Mouse (Mus musculus): ENCODE data around the gene Sft2d2.

The Sft2d2 gene

GRCm38 (mm10) chr1:165191611-165192010, 2.6 kb downstream of the Sft2d2 start:
- in situ Hi-C loops (cut with MboI, MseI), result loop anchor here (10.0 kb wide), 1 partner anchor 613 kb away; no protein-coding TSS in a partner anchor

DNA sequence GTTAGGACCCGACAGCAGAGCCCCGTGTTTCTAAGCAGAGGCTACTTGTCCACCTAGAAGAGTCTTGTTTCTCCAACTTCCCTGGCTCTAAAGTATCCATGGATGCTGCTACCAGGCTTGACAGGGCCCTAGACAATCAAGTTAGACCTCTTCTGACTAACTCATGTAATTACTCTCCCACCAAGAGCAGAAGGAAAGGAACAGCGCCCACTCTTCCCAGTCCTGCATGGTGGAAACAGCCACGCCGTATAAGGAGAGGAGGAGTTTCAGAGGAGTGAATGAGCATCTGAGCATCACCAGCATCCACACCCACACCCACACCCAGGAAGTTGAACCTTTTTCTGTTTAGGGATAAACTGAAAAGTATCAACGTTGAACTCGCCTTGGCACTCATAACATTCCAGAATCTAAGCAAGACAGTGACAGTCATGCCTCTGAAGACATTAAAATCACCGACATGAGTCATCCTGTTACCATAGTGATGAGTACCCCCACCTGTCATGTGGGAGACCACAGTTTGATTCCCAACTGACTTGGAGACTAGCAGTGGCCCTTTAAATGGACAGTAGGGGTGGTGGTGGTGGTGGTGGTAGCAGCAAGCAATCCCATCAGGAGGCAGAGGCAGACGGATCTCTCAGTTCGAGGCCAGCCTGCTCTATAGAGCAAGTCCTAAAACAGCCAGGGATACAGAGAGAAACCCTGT, 3.5 kb downstream of the Sft2d2 start:
- in situ Hi-C loops (cut with MboI, MseI), result loop anchor here (10.0 kb wide), 1 partner anchor 614 kb away; no protein-coding TSS in a partner anchor

DNA sequence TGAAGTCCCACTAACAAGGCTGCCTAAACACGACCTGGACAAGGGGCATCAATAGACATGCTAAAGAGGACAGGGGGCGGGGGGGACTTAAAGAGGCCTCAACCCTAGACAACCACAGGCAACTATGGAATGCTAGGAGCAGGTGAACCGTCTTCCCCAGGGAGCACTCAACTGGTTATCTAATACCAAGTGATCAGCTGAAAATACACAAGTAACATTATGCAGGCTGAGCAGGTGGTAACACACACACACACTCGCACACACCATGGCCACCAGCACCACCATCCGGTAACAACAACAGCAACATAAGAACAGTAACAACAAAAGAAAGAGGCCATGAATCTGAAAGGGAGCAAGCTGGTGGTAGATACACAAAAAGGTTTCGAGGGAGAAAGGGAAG, 4.2 kb downstream of the Sft2d2 start:
- in situ Hi-C loops (cut with MboI, MseI), result loop anchor here (10.0 kb wide), 1 partner anchor 615 kb away; no protein-coding TSS in a partner anchor

DNA sequence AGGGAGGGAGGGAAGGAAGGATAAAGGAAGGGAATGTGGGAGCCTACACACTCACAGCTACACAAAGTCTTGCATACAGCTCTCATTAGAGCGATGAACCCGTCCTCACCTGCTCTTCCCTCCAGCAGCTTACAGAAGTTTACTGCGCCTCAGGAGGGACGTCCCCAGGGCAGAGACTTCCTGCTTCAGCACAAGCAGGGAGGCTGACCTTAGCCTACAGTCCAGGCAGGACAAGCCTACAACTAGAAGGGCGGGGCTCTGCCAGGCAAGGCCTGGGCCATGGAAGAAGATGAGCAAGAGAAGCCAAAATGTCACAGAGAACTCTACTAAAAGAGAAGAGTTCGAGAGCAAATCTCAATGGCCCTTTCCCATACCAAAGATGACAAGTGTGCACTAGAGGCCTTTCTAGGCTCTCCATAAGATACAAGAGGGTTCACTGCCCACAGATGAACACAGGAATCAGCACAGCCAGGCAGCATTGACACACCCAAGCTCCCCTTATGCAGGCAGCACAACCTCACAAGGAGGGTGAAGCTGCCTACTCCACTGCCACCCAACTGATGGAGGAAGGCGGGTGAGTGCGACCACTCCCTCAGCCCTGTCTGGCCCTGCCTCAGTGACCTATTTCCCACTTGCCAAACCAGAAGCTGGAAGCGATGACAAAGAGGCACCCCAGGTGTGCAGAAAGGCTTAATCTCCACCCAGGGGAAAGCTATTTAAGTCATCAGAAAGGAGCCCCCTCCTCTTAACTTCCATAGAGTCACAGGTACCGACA, 5.2 kb downstream of the Sft2d2 start:
- in situ Hi-C loops (cut with MboI, MseI), result no loop called here

DNA sequence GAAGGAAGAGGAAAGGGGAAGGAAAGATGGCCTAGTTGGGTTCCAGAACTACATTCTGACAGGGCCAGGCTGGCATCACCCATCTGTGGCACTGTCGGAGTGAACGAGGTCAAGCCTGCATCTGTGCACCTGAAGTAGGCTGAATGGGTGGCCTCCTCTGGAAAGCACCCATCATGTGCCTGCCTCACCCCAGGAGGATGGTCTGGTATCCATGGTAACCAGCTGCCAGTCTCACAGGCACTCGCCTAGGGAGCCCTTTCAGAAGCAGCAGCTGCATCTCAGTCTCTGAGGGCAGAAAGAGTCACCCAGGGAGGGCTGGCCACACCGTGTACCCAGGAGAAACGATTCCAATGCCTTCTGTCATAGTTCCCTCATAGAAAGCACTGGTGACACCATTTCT, 6.9 kb downstream of the Sft2d2 start:
- in situ Hi-C loops (cut with MboI, MseI), result no loop called here

DNA sequence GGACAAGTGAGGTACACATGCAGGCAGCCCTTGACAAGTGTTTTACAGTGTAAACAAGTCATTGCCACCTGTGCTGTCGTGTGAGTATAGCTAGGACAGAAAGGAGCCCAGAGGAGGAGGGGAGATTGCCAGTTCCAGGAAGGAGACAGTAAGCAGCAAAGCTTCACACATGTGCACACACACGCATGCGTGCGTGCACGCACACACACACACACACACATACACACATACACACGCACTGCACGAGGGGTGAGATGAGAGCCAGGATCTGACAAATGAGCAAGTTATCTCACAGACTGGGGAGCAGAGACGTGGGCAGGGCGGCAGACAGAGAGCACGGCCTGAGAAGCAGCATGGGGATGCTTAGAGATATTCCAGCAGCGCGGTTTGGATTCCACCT, 7.7 kb downstream of the Sft2d2 start:
- in situ Hi-C loops (cut with MboI, MseI), result no loop called here

DNA sequence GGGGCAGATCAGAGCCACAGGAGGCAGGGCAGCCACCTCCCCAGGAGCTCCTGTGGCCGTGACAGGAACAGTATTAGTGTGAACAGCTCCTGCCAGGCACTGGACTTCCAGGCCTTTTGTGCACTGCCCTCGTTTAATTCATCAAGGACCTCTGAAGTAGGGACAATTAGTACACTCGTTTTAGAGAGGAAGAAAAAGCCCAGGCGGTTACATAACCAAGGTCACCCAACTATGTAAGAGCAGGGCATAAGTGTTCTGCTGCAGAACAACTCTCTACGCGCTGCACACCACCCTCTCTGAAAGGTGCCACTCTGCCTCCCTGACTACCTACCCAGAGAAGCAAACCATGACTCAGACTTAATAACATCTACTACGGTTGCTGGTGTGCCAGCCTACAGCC, 9.1 kb downstream of the Sft2d2 start:
- in situ Hi-C loops (cut with MboI, MseI), result no loop called here

DNA sequence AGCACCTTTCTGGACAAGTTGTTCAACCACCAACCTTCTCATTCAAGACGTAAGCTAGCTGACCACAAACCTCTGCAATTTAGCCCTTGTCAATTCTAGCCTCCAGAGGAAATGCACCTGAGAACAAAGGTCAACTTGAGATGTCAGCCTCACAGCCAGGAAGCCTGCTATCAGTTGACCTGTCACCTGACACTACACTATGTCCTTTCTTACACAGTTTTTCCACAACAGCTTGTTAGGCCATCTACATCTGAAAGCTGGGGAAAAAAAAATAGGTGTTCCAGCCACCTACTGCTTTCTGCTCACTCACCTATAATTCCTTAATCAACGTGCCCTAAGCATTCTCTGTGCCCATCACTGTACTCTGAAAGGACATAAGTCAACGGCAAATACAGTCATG, 10.1 kb downstream of the Sft2d2 start:
- in situ Hi-C loops (cut with MboI, MseI), result no loop called here

DNA sequence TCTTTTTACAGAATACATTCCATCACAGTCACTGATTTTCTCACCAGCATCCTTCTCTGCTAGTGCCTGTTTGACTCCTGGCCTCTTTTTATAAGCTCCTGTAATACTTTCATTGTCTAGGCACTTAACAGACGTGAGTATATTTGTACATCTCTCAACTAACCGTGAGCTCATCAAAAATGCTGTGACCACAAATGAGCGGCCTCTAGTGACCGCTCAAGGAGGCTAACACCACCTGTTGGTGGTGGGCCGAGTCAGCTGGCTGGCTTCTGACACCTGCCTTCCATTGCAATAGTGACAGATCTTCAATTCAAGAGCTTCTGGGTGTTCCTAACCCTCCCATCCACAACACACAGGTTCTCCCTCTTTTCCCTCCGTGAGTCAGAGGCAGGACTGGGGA, 10.8 kb downstream of the Sft2d2 start:
- in situ Hi-C loops (cut with MboI, MseI), result no loop called here

DNA sequence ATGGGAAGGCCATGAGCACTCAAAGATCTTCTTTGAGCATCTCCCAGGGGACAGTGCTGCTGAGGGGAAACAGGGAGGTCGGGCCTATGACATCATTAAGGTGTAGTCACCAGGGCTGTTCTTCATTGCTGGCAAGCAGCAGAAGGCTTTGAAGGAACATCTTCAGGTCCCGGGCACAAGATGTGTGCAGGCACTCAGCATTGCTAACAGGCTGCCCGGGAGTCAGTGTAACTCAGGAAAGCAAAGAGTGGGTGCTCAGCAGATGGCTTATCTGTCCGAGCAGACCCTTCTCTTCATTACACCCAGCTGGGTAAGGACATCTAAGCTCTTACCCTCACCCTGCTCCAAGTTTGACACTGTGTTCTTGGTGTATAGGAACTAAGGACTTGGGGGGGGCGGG, 14.9 kb downstream of the Sft2d2 start:
- in situ Hi-C loops (cut with MboI, MseI), result no loop called here

DNA sequence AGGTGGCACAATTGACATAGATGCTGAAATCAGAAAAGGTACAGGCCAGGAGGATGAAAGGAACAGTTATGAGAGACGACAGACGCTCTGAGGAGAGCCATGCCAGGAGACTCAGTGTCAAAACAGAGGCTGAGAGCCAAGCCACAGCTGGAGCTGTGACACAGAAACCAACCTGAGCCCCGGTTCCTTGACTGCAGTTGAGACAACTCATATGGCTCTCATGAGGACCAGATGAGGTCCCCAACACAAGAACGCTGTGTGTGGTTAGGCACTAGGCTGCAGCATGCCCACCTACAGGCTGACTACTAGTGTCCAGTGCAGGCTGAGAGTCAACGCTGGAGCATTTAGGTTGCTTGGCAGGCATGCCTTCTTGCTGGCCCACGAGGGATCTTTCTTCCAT, 16.2 kb downstream of the Sft2d2 start:
- in situ Hi-C loops (cut with MboI, MseI), result no loop called here

- in situ Hi-C loops (cut with MboI, MseI), result no loop called here
Observed at GRCm38 (mm10) chr1:165174059-165174616, 20.1 kb downstream of the Sft2d2 start.

DNA sequence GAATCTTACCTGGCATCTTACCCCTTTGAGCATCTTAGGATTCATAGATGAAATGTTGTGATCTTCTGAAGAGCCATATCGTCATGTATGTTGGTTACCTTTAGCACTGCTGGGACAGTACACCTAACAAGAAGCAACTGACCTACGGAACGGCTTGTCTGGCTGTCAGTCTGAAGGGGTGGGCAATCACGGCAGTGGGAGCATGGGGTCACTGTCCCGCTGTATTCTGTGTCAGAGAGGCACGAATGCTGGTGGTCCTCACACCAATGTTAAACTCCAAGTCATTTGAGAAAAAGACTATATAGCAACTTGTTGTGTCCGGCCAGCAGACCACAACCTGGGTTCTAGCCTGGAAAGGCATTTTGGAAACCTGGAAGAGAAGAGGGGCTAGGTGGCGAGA, 23.0 kb downstream of the Sft2d2 start:
- in situ Hi-C loops (cut with MboI, MseI), result no loop called here

DNA sequence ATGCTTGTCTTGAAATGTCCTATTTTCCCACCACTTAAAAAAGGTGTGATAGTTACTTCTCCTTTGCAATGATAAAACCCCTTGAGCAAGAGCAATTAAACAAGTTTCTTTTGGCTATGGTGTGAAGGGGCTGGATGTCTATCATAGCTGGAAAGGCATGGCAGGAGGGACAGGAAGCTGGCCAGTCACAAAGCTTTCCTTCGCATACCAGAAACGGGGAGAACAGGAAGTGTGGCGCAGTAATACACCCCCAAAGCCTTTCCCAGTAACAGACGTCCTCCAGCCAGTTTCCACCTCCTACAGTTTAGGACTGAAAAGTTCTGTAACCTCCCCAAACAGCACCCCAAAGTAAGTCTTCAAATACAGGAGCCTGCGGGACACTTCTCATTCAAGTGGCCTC, 24.1 kb downstream of the Sft2d2 start:
- in situ Hi-C loops (cut with MboI, MseI), result no loop called here

GRCm38 (mm10) chr1:165169462-165169861, 24.8 kb downstream of the Sft2d2 start:
- in situ Hi-C loops (cut with MboI, MseI), result no loop called here

DNA sequence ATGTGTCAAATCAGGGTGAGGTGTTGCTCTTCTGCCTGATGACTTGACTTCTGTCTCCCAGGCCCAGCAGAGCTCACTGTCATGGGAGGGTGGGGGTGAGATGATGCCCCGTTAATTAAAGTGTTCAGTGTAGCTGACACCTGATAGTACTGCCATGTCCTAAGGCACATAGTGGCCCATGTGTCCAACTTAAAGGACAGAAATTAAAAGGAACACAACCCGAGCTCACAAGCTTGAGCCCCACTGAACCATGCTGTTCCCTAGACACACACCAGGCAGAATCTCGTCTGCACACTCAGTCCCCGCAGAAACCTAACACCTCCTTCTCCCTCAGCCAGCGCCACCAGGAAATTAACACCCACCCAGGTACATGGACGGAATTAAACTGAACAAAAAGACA, 29.3 kb downstream of the Sft2d2 start:
- in situ Hi-C loops (cut with MboI, MseI), result no loop called here

GRCm38 (mm10) chr1:165160723-165161405, 33.4 kb downstream of the Sft2d2 start, which contains the start of gene Tbx19:
Gene Tbx19, minus strand, starts transcription at chr1:165160773.
- in situ Hi-C loops (cut with MboI, MseI), result no loop called here

- in situ Hi-C loops (cut with MboI, MseI), result no loop called here
Observed at GRCm38 (mm10) chr1:165158841-165159240, 35.4 kb downstream of the Sft2d2 start.

- in situ Hi-C loops (cut with MboI, MseI), result no loop called here
Observed at GRCm38 (mm10) chr1:165154162-165154561, 40.1 kb downstream of the Sft2d2 start.

- in situ Hi-C loops (cut with MboI, MseI), result no loop called here
Observed at GRCm38 (mm10) chr1:165151216-165151615, 43.0 kb downstream of the Sft2d2 start.

- in situ Hi-C loops (cut with MboI, MseI), result no loop called here
Observed at GRCm38 (mm10) chr1:165142343-165142916, 51.8 kb downstream of the Sft2d2 start.

- in situ Hi-C loops (cut with MboI, MseI), result no loop called here
Observed at GRCm38 (mm10) chr1:165140227-165140626, 54.0 kb downstream of the Sft2d2 start.
